Mouse (Mus musculus) stomach, embryonic 14.5 days (tissue): Measurements from ENCODE around the gene Scamp3. TPM values are rescaled to one million over a fixed set of nuclear protein-coding genes. Genes with fewer than 3 reads are reported as not detected.

Experiments used
- ATAC-seq: fragments of 200-750 bp; cut with Nextera tagmentation; 2 replicates; pipeline ENCODE4 v1.8.0; 2017; ENCODE audit warnings: low read depth, moderate TSS enrichment; ENCODE audit not compliant: insufficient number of reproducible peaks, insufficient read depth, low FRiP score
- H3K27ac ChIP-seq: fragments of 300-500 bp; sonication (generic); 2 replicates; pipeline ENCODE4 v1.5.1; 2014; ENCODE audit warnings: mild to moderate bottlenecking, low read length, moderate library complexity, mixed read lengths
- H3K27me3 ChIP-seq: fragments of 300-500 bp; sonication (generic); 2 replicates; pipeline ENCODE4 v1.6.1; 2014; ENCODE audit warnings: low read length, control low read depth, mixed read lengths; ENCODE audit not compliant: control insufficient read depth, insufficient read depth
- H3K36me3 ChIP-seq: fragments of 300-500 bp; sonication (generic); 2 replicates; pipeline ENCODE4 v1.6.1; 2014; ENCODE audit warnings: mild to moderate bottlenecking, control low read depth, low read length, moderate library complexity, mixed read lengths; ENCODE audit not compliant: control insufficient read depth, insufficient read depth
- H3K4me1 ChIP-seq: fragments of 300-500 bp; sonication (generic); 2 replicates; pipeline ENCODE4 v1.6.1; 2014; ENCODE audit warnings: low read length, control low read depth, mixed read lengths; ENCODE audit not compliant: control insufficient read depth, insufficient read depth
- H3K4me2 ChIP-seq: fragments of 300-500 bp; sonication (generic); replicated peaks from 2 replicates; pipeline ENCODE4 v1.6.1; 2014; ENCODE audit warnings: low read depth, low read length, control low read depth
- H3K4me3 ChIP-seq: fragments of 300-500 bp; sonication (generic); 2 replicates; pipeline ENCODE4 v1.5.1; 2014; ENCODE audit warnings: low read depth, low read length, control low read depth
- H3K9ac ChIP-seq: fragments of 300-500 bp; sonication (generic); replicated peaks from 2 replicates; pipeline ENCODE4 v1.6.1; 2014; ENCODE audit warnings: low read depth, mild to moderate bottlenecking, control low read depth, low read length, moderate library complexity, mixed read lengths
- H3K9me3 ChIP-seq: fragments of 300-500 bp; sonication (generic); 2 replicates; pipeline ENCODE4 v1.6.1; 2016; ENCODE audit warnings: low read depth, low read length, control low read depth; ENCODE audit not compliant: control insufficient read depth
- WGBS: fragments of 180-500 bp; shearing (Covaris S2); extraction: QIAGEN DNeasy Blood & Tissue Kit; methylation state at CpG from one replicate; pipeline ENCODE4 v1.1.7; 2014; 5-methylcytosine and 5-hydroxymethylcytosine counted together
- polyA plus RNA-seq: library from polyadenylated mRNA; unstranded; fragments of >200 nt; fragmentation: Nextera tagmentation; extraction: Ambion mirVana; gene quantifications from 2 replicates; pipeline ENCODE4 v1.2.1, GENCODE M21; 2014

The Scamp3 gene
- polyA plus RNA-seq, 1 experiment from 2014 or later, result 92.9 TPM

DNA sequence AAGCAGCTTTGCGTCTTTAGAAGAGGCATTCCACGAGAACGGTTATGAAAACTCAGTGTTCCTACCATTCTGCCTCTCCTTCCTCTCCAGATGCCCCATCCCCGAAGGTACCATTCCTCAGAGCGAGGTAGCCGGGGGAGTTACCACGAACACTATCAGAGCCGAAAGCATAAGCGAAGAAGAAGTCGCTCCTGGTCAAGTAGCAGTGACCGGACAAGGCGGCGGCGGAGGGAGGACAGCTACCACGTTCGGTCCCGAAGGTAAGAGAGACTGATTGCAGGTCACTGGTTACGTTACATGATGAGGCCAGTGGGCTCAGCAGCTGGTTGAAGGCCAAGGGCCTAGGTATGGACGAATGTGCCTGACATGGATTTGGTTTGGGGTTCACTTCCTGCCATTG lies 10.3 kb upstream of the Scamp3 start:
- H3K4me3 ChIP-seq, result no peak overlapping the region
- no peak overlapping the region for H3K27ac ChIP-seq
- WGBS, result 90% methylated on average over 19 of the region's 19 CpGs
- peaks cover 18% of the 10 kb centered on the region for H3K4me1 ChIP-seq
- no peaks in the 10 kb centered on the region for H3K9me3 ChIP-seq
- H3K9ac ChIP-seq, result no peak overlapping the region
- ATAC-seq, result no peak
- peaks cover 54% of the 10 kb centered on the region for H3K36me3 ChIP-seq
- no peak overlapping the region for H3K4me2 ChIP-seq
- no peaks in the 10 kb centered on the region for H3K27me3 ChIP-seq

- Histone ChIP-seq H3K9me3 (no peaks in the 10 kb centered on the region), H3K9ac (no peak overlapping the region), H3K4me3 (no peak overlapping the region), H3K4me2 (no peak overlapping the region), H3K4me1 (peaks cover 6% of the 10 kb centered on the region; the same call in 1 of the 2 replicates), H3K27ac (no peak overlapping the region), H3K36me3 (peaks cover 70% of the 10 kb centered on the region), H3K27me3 (no peaks in the 10 kb centered on the region)
- ATAC-seq, result no peak
- 91% methylated on average over 11 of the region's 11 CpGs for WGBS
Measured at GRCm38 (mm10) chr3:89174844-89175243, 2.4 kb upstream of the Scamp3 start.

DNA sequence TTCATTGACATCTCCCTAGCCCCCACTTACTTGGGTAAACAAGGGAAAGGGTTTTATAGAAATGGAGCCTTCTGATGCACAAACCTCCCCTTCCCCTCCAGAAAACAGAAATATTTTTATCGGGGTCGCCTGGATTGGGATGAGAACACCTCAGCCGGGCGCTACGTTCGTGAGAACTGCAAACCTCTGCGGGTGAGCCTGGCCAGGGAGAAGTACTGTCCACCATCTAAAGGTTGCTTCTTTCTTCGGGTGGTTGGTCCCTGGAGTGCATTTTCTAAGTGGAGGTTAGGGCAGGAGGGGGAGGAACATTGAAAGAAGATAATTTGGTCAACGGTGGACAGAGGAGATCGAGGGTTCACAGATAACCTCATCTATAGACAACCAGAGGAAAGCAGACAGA lies 1.7 kb upstream of the Scamp3 start:
- H3K9ac ChIP-seq, result no peak overlapping the region
- WGBS, result 90% methylated on average over 10 of the region's 10 CpGs

GRCm38 (mm10) chr3:89176421-89176820 lies 852 bp upstream of the Scamp3 start:
- H3K4me1 ChIP-seq, result peaks cover 6% of the 10 kb centered on the region; the same call in 1 of the 2 replicates
- ATAC-seq, result no peak
- H3K27ac ChIP-seq, result no peak overlapping the region
- no peak overlapping the region for H3K4me2 ChIP-seq
- H3K36me3 ChIP-seq, result peaks cover 65% of the 10 kb centered on the region
- WGBS, result 81% methylated on average over 7 of the region's 7 CpGs
- H3K9ac ChIP-seq, result no peak overlapping the region
- no peaks in the 10 kb centered on the region for H3K27me3 ChIP-seq
- H3K4me3 ChIP-seq, result no peak overlapping the region
- H3K9me3 ChIP-seq, result no peaks in the 10 kb centered on the region

More for the DNA sequence above, 1.7 kb upstream of the Scamp3 start:
- ATAC-seq, result no peak
- peaks cover 6% of the 10 kb centered on the region; the same call in 1 of the 2 replicates for H3K4me1 ChIP-seq
- H3K36me3 ChIP-seq, result peaks cover 66% of the 10 kb centered on the region
- no peaks in the 10 kb centered on the region for H3K9me3 ChIP-seq
- no peak overlapping the region for H3K4me3 ChIP-seq
- H3K4me2 ChIP-seq, result no peak overlapping the region
- H3K27ac ChIP-seq, result no peak overlapping the region
- no peaks in the 10 kb centered on the region for H3K27me3 ChIP-seq

DNA sequence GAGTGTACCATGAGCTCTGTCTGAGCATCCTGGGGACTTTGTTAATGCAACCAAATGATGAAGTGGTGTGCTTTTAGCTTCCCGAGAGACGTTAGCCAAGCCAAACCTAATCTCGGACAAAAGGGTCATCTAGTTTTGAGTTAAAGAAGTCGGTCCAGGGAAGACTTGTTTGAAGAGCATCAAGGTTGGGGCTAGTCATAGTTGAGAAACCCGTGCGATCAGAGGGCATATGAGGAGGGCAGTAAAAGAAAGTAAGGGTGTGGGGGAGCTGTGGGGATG lies 773 bp downstream of the Scamp3 start:
- Histone ChIP-seq H3K9me3 (no peaks in the 10 kb centered on the region), H3K9ac (peak overlapping the region; percentile 86), H3K4me3 (peak overlapping the region; percentile 73), H3K4me2 (peak overlapping the region; percentile 82), H3K36me3 (peaks cover 59% of the 10 kb centered on the region), H3K27me3 (no peaks in the 10 kb centered on the region), H3K27ac (peak overlapping the region; percentile 66; the same call in 1 of the 2 replicates), H3K4me1 (peaks cover 9% of the 10 kb centered on the region; the same call in 1 of the 2 replicates)
- WGBS, result 3% methylated on average over 6 of the region's 6 CpGs
- no peak for ATAC-seq

DNA sequence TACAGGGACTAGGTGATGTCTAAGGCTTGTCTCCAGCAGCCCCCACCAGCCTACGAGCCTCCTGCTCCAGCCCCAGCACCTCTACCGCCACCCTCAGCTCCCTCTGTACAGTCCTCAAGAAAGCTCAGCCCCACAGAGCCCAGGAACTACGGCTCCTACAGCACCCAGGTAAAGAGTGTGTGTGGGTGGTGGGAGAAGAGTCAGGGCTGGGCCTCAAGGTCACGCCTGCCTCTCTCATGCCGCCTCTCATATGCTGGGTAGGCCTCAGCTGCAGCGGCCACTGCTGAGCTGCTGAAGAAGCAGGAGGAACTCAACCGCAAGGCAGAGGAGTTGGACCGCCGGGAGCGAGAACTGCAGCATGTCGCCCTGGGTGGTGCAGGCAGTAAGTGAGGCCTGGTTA lies 1.8 kb downstream of the Scamp3 start:
- Histone ChIP-seq H3K36me3 (peaks cover 49% of the 10 kb centered on the region), H3K4me1 (peaks cover 15% of the 10 kb centered on the region; the same call in 1 of the 2 replicates), H3K9ac (no peak overlapping the region; the same call in 1 of the 2 replicates), H3K27ac (no peak overlapping the region), H3K4me2 (no peak overlapping the region), H3K4me3 (no peak overlapping the region), H3K9me3 (no peaks in the 10 kb centered on the region), H3K27me3 (no peaks in the 10 kb centered on the region)
- ATAC-seq, result no peak
- WGBS, result 94% methylated on average over 11 of the region's 11 CpGs

GRCm38 (mm10) chr3:89181749-89182500 lies 4.7 kb downstream of the Scamp3 start:
- peaks cover 26% of the 10 kb centered on the region; the same call in 1 of the 2 replicates for H3K4me1 ChIP-seq
- no peak for ATAC-seq
- no peak overlapping the region for H3K4me2 ChIP-seq
- no peak overlapping the region for H3K4me3 ChIP-seq
- WGBS, result 90% methylated on average over 27 of the region's 27 CpGs
- H3K27me3 ChIP-seq, result no peaks in the 10 kb centered on the region
- H3K9me3 ChIP-seq, result no peaks in the 10 kb centered on the region
- peaks cover 22% of the 10 kb centered on the region; the same call in 1 of the 2 replicates for H3K36me3 ChIP-seq
- H3K27ac ChIP-seq, result no peak overlapping the region
- no peak overlapping the region for H3K9ac ChIP-seq

DNA sequence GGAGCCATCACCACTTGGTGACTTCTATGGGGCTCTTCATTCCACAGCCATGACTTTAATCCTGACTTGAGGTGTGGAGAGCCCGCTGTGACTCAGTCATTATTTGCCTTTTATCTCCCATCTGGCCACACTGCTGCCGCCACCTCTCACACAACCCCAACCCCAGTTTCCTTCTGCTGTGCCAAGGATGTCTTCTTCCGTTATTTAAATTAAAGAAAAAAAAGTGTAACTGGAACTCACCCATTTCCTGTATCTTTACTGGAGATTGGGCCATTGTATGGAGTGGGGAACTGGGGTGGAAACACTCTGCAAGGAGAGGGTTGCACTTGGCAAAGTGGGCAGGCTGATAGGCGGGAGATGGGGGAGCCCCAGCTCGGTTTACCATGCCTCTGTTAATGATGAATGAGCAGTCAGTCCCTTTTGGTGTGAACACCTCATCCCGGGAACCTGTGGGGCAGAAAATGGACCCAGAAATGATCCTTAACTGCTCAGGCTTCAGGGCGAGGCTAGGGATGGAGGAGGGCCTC lies 5.3 kb downstream of the Scamp3 start:
- peaks cover 26% of the 10 kb centered on the region; the same call in 1 of the 2 replicates for H3K36me3 ChIP-seq
- no peak for ATAC-seq
- H3K4me3 ChIP-seq, result peak overlapping the region; percentile 62
- H3K4me1 ChIP-seq, result peaks cover 26% of the 10 kb centered on the region; the same call in 1 of the 2 replicates
- no peak overlapping the region for H3K9ac ChIP-seq
- WGBS, result 44% methylated on average over 7 of the region's 7 CpGs
- H3K4me2 ChIP-seq, result peak overlapping the region; percentile 95
- H3K9me3 ChIP-seq, result no peaks in the 10 kb centered on the region
- H3K27me3 ChIP-seq, result no peaks in the 10 kb centered on the region
- no peak overlapping the region for H3K27ac ChIP-seq
